Mouse (Mus musculus) liver, embryonic 15.5 days (tissue): Measurements from ENCODE around the gene Ttc3. TPM values are rescaled to one million over a fixed set of nuclear protein-coding genes. Genes with fewer than 3 reads are reported as not detected.

Experiments used
- ATAC-seq: fragments of 200-750 bp; cut with Nextera tagmentation; 2 replicates; pipeline ENCODE4 v1.8.0; 2017; ENCODE audit warnings: moderate number of reproducible peaks, mild to moderate bottlenecking, moderate library complexity; ENCODE audit not compliant: insufficient read depth
- H3K27ac ChIP-seq: fragments of 300-500 bp; sonication (generic); replicated peaks from 2 replicates; pipeline ENCODE4 v1.5.1; 2015; ENCODE audit warnings: mild to moderate bottlenecking, inconsistent platforms
- H3K27me3 ChIP-seq: fragments of 300-500 bp; sonication (generic); 2 replicates; pipeline ENCODE4 v1.6.1; 2015; ENCODE audit warnings: mild to moderate bottlenecking, inconsistent platforms
- H3K36me3 ChIP-seq: fragments of 300-500 bp; sonication (generic); replicated peaks from 2 replicates; pipeline ENCODE4 v1.6.1; 2015; ENCODE audit warnings: moderate library complexity, mild to moderate bottlenecking, inconsistent platforms
- H3K4me1 ChIP-seq: fragments of 300-500 bp; sonication (generic); replicated peaks from 2 replicates; pipeline ENCODE4 v1.6.1; 2015; ENCODE audit warnings: inconsistent platforms
- H3K4me2 ChIP-seq: fragments of 300-500 bp; sonication (generic); 2 replicates; pipeline ENCODE4 v1.6.1; 2015; ENCODE audit warnings: moderate library complexity, mild to moderate bottlenecking, inconsistent platforms
- H3K4me3 ChIP-seq: fragments of 300-500 bp; sonication (generic); replicated peaks from 2 replicates; pipeline ENCODE4 v1.5.1; 2015; ENCODE audit warnings: mild to moderate bottlenecking, inconsistent platforms
- H3K9ac ChIP-seq: fragments of 300-500 bp; sonication (generic); 2 replicates; pipeline ENCODE4 v1.6.1; 2015; ENCODE audit warnings: moderate library complexity, mild to moderate bottlenecking, inconsistent platforms
- H3K9me3 ChIP-seq: fragments of 300-500 bp; sonication (generic); replicated peaks from 2 replicates; pipeline ENCODE4 v1.6.1; 2016; ENCODE audit warnings: inconsistent platforms
- WGBS: fragments of 180-500 bp; shearing (Covaris S2); methylation state at CpG from one replicate; pipeline ENCODE4 v1.1.7; 2015; ENCODE audit warnings: mixed read lengths; ENCODE audit not compliant: insufficient replicate concordance; 5-methylcytosine and 5-hydroxymethylcytosine counted together
- polyA plus RNA-seq: library from polyadenylated mRNA; unstranded; fragments of >200 nt; fragmentation: Nextera tagmentation; extraction: Ambion mirVana; gene quantifications from 2 replicates; pipeline ENCODE4 v1.2.1, GENCODE M21; 2015

Ttc3 gene
- polyA plus RNA-seq, 1 experiment from 2014 or later: 21.8 TPM

DNA sequence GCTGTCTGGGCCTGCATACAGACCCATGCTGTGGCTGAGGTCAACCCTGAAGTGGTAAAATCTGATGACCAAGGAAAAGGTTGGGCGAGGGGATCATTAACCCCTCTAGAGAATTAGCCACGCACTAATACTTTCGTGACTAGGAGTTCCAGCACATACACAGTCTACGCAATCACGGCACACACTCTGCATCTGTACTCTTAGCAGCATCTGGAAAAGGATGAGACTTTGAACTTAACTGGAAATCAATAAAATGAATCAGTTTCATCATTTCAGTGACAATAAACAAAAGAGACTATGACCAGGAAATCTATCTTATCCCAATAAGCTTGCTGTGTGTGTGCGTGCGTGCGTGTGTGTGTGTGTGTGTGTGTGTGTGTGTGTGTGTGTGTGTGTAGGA, 138.4 kb downstream of the Ttc3 start:
- peak; percentile 40; the same call in 1 of the 2 replicates for ATAC-seq
- H3K36me3 ChIP-seq: peaks cover 53% of the 10 kb centered on the region
- H3K4me2 ChIP-seq: no peak overlapping the region
- peaks cover 4% of the 10 kb centered on the region; the same call in 1 of the 2 replicates for H3K4me1 ChIP-seq
- 75% methylated on average over 8 of the region's 8 CpGs for WGBS
- H3K27ac ChIP-seq: peak overlapping the region; percentile 53
- H3K27me3 ChIP-seq: no peaks in the 10 kb centered on the region
- no peak overlapping the region for H3K9ac ChIP-seq
- no peaks in the 10 kb centered on the region for H3K9me3 ChIP-seq
- H3K4me3 ChIP-seq: no peak overlapping the region

DNA sequence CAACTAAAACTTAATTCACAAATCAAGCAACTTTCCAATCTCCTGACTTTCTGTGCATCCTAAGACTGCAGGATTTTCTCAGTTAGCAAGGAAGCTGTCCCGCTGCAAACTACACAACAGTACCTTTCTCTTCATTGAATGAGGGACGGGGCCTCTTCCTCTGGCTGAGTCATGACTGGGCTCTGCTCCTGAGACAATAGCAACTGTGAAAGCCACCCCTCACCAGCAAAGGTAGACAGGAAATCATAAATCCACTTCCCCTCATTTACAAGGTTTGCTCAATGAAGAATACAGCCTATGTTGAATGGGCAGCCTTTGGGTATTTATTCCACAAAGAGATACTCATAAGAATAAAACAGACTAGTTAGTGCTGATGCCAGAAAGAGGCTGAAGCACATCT, 139.6 kb downstream of the Ttc3 start:
- no peak for ATAC-seq
- Histone ChIP-seq H3K27ac (no peak overlapping the region), H3K9me3 (no peaks in the 10 kb centered on the region), H3K27me3 (no peaks in the 10 kb centered on the region), H3K9ac (no peak overlapping the region), H3K4me1 (peaks cover 4% of the 10 kb centered on the region; the same call in 1 of the 2 replicates), H3K36me3 (peaks cover 45% of the 10 kb centered on the region), H3K4me2 (no peak overlapping the region), H3K4me3 (no peak overlapping the region)
- WGBS: 57% methylated on average over 2 of the region's 2 CpGs

DNA sequence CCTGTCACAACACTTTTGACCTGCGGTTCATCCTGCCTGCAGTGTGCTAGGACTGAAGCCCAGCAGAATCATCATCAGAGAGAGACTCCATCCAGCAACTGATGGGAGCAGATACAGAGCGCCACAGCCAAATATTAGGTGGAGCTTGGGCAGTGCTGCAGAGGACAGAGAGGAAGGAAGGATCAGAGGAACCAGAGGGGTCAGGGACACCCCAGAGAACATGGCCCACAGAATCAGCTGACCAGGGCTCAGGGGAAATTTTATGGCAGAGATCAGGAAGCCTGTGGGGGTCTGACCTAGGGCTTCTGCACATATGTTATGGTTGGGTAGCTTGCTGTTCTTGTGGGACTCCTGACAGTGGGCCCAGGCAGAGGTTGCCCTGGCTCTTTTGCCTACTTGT, 147.2 kb downstream of the Ttc3 start:
- Histone ChIP-seq H3K9me3 (no peaks in the 10 kb centered on the region), H3K9ac (no peak overlapping the region), H3K4me3 (no peak overlapping the region), H3K27me3 (no peaks in the 10 kb centered on the region), H3K4me2 (no peak overlapping the region), H3K4me1 (peaks cover 44% of the 10 kb centered on the region), H3K27ac (no peak overlapping the region), H3K36me3 (0 out of 2 replicates have a peak, but pooled peaks cover 16% of the 10 kb centered on the region)
- no peak for ATAC-seq
- 65% methylated on average over 2 of the region's 2 CpGs for WGBS

Other genes with a start within 250 kb of the Ttc3 start
- 2.1 and 2.5 TPM in 2 replicates for gene Hlcs, start 57.0 kb upstream of the Ttc3 start, polyA plus RNA-seq
- gene Ripply3, start 42.2 kb upstream of the Ttc3 start, polyA plus RNA-seq: 1.7 and 1.9 TPM in 2 replicates
- 39.4 and 45.7 TPM in 2 replicates for gene Pigp, start 1.2 kb downstream of the Ttc3 start, polyA plus RNA-seq
- 19.2 and 20.6 TPM in 2 replicates for gene Vps26c, start 156.2 kb downstream of the Ttc3 start, polyA plus RNA-seq
- 4.3 and 4.4 TPM in 2 replicates for gene Dyrk1a, start 199.4 kb downstream of the Ttc3 start, polyA plus RNA-seq